Mouse (Mus musculus) kidney, embryonic 15.5 days (tissue): Measurements from ENCODE around the gene Zfp420. TPM values are rescaled to one million over a fixed set of nuclear protein-coding genes. Genes with fewer than 3 reads are reported as not detected.

Experiments
- ATAC-seq: fragments of 200-750 bp; cut with Nextera tagmentation; replicated peaks from 2 replicates; pipeline ENCODE4 v1.8.0; 2017; ENCODE audit warnings: moderate TSS enrichment; ENCODE audit not compliant: low FRiP score
- H3K27ac ChIP-seq: fragments of 300-500 bp; sonication (generic); 2 replicates; pipeline ENCODE4 v1.5.1; 2015; ENCODE audit warnings: mild to moderate bottlenecking, inconsistent platforms
- H3K27me3 ChIP-seq: fragments of 300-500 bp; sonication (generic); 2 replicates; pipeline ENCODE4 v1.6.1; 2015; ENCODE audit warnings: inconsistent platforms
- H3K36me3 ChIP-seq: fragments of 300-500 bp; sonication (generic); 2 replicates; pipeline ENCODE4 v1.6.1; 2015; ENCODE audit warnings: inconsistent platforms
- H3K4me1 ChIP-seq: fragments of 300-500 bp; sonication (generic); 2 replicates; pipeline ENCODE4 v1.6.1; 2015; ENCODE audit warnings: inconsistent platforms
- H3K4me2 ChIP-seq: fragments of 300-500 bp; sonication (generic); 2 replicates; pipeline ENCODE4 v1.6.1; 2015; ENCODE audit warnings: moderate library complexity, mild to moderate bottlenecking, inconsistent platforms
- H3K4me3 ChIP-seq: fragments of 300-500 bp; sonication (generic); replicated peaks from 2 replicates; pipeline ENCODE4 v1.5.1; 2015; ENCODE audit warnings: mild to moderate bottlenecking, inconsistent platforms
- H3K9ac ChIP-seq: fragments of 300-500 bp; sonication (generic); 2 replicates; pipeline ENCODE4 v1.6.1; 2015; ENCODE audit warnings: mild to moderate bottlenecking, inconsistent platforms
- H3K9me3 ChIP-seq: fragments of 300-500 bp; sonication (generic); replicated peaks from 2 replicates; pipeline ENCODE4 v1.6.1; 2016; ENCODE audit warnings: inconsistent platforms
- WGBS: fragments of 180-500 bp; shearing (Covaris S2); methylation state at CpG from one replicate; pipeline ENCODE4 v1.1.7; 2015; ENCODE audit warnings: mixed read lengths; 5-methylcytosine and 5-hydroxymethylcytosine counted together
- polyA plus RNA-seq: library from polyadenylated mRNA; unstranded; fragments of >200 nt; fragmentation: Nextera tagmentation; extraction: Ambion mirVana; gene quantifications from 2 replicates; pipeline ENCODE4 v1.2.1, GENCODE M21; 2015

The Zfp420 gene
- polyA plus RNA-seq, 1 experiment from 2014 or later: 7.8 TPM

DNA sequence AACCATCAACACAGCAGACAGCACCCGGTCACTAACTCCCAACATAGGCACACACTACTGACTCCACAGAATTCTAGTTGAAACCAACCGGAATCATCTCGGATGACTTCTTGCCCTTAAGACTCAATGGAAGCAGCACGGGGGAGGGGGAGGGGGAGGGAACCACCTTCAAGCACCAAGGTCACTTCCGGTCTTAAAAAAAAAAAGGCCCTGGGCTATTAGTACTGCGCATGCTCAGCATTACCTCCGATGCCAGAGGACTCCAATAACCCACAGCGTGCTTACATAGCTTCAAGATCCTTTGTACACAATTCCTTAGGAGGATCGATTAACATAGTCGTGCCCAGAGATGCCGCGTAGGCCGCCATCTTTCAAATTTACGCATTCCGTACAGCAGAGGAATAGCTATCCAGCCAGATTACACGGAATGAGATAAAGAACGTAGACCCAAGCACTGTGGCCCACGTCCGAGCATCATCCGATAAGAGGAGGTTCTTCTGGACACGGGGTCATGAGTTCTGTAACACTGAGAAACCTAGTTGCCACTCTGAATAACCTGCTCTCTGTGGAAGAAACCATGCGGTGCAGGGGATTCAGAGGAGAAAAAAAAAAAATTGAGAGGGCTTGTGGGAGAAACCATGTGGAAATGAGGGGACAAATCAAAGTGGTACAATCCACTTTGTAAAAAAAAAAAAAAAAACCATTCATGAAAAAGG lies 46.3 kb downstream of the Zfp420 start, which contains the start of gene Zfp27:
TSS of gene Zfp27 (minus strand) at position 607 of the 716 bp plus-strand sequence.
- under 1% methylated on average over 22 of the region's 22 CpGs for WGBS
- Histone ChIP-seq H3K9me3 (no peaks in the 10 kb centered on the region), H3K9ac (peak within 1 kb of the TSS; percentile 67), H3K4me3 (peak within 1 kb of the TSS; percentile 64), H3K36me3 (peaks cover 30% of the 10 kb centered on the region), H3K4me1 (peaks cover 25% of the 10 kb centered on the region), H3K27me3 (no peaks in the 10 kb centered on the region), H3K27ac (peak within 1 kb of the TSS; percentile 99), H3K4me2 (peak within 1 kb of the TSS; percentile 78)
- ATAC-seq: peak; percentile 81

DNA sequence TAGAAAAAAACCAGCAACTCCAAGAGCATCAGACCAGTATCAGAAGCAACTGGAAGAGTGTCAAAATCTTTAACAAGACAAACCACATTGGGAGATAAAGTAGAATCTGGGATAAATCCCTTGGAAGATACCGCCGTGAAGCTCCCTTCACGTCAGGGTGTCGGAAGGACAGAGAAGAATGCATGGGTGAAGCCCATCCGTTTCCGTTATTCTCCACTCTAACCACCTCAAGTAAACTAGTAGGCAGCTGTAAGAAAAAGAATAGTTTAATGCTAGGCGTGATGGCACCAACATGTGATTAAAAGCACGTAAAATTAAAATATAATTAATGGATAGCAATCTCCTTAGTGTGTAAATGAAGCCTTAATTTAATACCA lies 46.9 kb downstream of the Zfp420 start:
- H3K9ac ChIP-seq: no peak overlapping the region
- peak overlapping the region; percentile 99 for H3K27ac ChIP-seq
- peaks cover 25% of the 10 kb centered on the region for H3K36me3 ChIP-seq
- peak overlapping the region; percentile 64 for H3K4me3 ChIP-seq
- WGBS: 18% methylated on average over 8 of the region's 8 CpGs
- peaks cover 25% of the 10 kb centered on the region for H3K4me1 ChIP-seq
- peak overlapping the region; percentile 78 for H3K4me2 ChIP-seq
- ATAC-seq: no peak
- H3K9me3 ChIP-seq: no peaks in the 10 kb centered on the region
- H3K27me3 ChIP-seq: no peaks in the 10 kb centered on the region

DNA sequence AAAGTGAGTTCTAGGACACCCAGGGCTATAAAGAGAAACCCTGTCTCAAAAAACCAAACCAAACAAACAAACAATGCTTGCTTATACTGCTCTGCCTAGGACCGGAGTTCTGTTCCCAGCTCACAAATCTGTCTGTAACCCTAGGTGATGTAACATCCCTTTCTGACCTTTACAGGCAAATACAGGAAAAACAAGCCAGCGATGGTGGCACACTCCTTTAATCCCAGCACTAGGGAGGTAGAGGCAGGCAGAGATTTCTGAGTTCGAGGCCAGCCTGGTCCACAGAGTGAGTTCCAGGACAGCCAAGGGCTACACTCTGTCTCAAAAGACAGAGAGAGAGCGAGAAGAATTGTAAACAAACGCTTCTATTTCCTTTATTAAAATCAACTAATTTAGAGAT lies 47.4 kb downstream of the Zfp420 start:
- Histone ChIP-seq H3K4me2 (peak overlapping the region; percentile 78), H3K4me1 (peaks cover 25% of the 10 kb centered on the region), H3K9me3 (no peaks in the 10 kb centered on the region), H3K36me3 (peaks cover 28% of the 10 kb centered on the region), H3K9ac (no peak overlapping the region), H3K27ac (peak overlapping the region; percentile 99), H3K27me3 (no peaks in the 10 kb centered on the region), H3K4me3 (peak overlapping the region; percentile 64; the same call in 1 of the 2 replicates)
- 88% methylated on average over 5 of the region's 5 CpGs for WGBS
- no peak for ATAC-seq

DNA sequence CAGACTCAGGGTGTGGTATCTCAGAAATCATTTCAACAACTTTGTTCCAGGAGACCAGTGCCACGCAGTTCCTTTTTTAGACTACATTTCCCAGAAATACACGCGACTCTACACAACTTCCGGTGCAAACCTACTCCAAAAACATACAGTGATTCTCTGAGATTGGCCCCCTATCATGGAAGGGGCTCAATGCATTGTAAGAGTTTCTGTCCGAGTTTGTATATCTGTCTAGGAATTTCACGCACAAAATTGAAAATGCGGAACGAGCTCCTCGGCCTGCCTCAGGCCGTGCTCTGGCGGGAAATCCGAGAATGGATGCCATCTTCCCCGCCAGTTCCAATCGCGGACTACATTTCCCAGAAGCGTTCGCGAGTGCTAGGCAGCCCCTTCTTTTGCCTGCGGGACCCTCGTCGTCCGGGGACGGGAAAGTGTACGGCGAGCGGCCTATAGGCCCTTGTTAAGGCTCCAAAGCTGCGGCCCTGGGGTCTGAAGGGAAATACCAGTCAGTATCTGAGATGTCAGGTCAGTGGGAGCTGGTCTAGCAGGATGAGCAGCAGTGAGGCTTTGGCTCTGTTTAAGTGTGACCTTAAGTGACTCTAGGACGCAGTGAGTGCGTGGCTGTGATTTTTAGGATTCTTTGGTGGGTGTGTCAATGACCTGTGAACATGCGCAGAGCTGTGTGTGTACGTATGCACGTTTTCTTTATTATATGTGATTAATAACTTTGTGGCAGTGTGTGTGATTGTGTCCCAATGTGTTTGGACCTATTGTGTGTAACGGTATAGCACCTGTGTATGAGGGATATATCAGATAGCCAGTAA lies 48.6 kb downstream of the Zfp420 start, which contains the start of gene Zfp383:
TSS of gene Zfp383 (plus strand) at position 94 of the 821 bp plus-strand sequence.
- peak within 1 kb of the TSS; percentile 99 for H3K27ac ChIP-seq
- ATAC-seq: peak; percentile 84
- H3K9ac ChIP-seq: peak within 1 kb of the TSS; percentile 71
- under 1% methylated on average over 33 of the region's 33 CpGs for WGBS
- no peaks in the 10 kb centered on the region for H3K9me3 ChIP-seq
- H3K36me3 ChIP-seq: peaks cover 28% of the 10 kb centered on the region
- no peaks in the 10 kb centered on the region for H3K27me3 ChIP-seq
- H3K4me2 ChIP-seq: peak within 1 kb of the TSS; percentile 78
- peaks cover 25% of the 10 kb centered on the region for H3K4me1 ChIP-seq
- H3K4me3 ChIP-seq: peak within 1 kb of the TSS; percentile 81

DNA sequence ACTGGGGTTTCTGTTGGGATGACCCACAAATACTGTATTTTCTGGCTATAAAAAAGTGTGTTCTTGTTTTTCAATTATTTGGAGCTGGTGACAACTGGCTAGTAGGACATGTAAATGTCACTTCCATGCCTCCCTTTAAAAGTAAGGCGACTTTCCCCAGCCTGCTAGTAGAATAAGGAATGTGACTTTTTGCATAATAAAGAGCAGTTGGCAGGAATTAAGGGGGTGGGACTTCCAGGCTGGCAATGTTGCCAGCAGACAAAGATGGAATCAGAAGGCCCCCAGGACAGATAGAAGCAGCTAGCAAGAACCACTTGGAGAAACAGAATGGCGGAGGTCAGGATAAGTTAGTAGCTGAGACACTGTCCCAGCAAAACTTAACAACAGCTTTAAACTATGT lies 50.5 kb downstream of the Zfp420 start:
- Histone ChIP-seq H3K27ac (no peak overlapping the region), H3K4me3 (no peak overlapping the region), H3K4me1 (peaks cover 25% of the 10 kb centered on the region), H3K9me3 (peaks cover 2% of the 10 kb centered on the region; the same call in 1 of the 2 replicates), H3K9ac (no peak overlapping the region), H3K4me2 (no peak overlapping the region), H3K36me3 (peaks cover 40% of the 10 kb centered on the region), H3K27me3 (no peaks in the 10 kb centered on the region)
- no peak for ATAC-seq
- WGBS: 73% methylated on average over 2 of the region's 2 CpGs

DNA sequence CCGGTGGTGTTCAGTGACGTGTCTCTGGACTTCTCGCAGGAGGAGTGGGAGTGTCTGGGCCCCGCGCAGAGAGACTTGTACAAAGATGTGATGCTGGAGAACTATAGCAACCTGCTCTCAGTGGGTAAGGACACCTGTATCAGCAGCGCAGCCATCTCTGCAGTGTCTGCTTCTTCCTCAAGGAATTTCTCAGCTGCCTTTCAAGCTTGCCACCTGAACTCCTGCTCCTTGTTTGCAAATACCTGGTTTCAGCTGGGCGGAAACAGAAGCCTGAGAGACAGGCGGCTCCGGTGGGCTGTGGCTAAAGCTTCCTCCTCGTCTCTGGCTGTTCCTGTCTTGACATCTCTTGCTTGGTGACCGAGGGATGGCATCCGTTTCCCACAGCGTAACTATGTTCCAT lies 52.4 kb downstream of the Zfp420 start:
- ATAC-seq: no peak
- H3K27ac ChIP-seq: no peak overlapping the region
- 92% methylated on average over 13 of the region's 13 CpGs for WGBS
- H3K27me3 ChIP-seq: no peaks in the 10 kb centered on the region
- H3K4me3 ChIP-seq: no peak overlapping the region
- H3K9me3 ChIP-seq: peaks cover 5% of the 10 kb centered on the region; the same call in 1 of the 2 replicates
- H3K4me2 ChIP-seq: no peak overlapping the region
- H3K4me1 ChIP-seq: peaks cover 19% of the 10 kb centered on the region
- H3K36me3 ChIP-seq: peaks cover 54% of the 10 kb centered on the region
- no peak overlapping the region for H3K9ac ChIP-seq

DNA sequence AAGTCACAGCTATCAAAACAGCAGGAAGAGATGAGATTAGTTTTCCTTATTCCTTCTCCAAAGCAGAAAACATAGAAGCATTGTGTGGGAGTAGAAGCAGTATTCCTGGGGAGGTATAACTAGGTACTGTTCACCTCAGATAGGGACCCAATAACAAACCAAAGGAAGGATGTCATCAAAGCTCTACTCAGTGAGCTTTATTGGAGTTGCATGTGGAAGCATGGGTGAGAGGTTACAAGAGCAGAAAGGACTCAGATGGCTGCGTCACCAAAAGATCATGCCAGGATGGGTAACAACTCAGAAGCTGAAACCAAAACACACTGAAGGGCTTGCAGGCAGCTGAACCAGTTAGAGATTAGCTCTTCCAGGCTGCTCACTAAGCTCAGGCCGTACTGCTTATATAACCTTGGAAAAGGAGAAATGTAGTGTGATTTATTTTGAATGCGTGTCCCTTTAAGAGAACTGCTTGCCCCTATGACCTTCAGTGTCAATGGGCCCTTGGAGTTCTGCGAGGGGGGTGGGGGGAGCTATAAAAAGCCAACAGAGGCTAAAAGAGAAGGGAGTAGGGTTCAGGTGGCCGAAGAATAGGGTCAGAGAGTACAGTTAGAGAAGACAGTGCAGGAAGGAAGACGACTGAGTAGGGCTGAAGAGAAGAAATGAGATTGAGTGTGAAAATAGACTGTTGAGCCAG lies 57.7 kb downstream of the Zfp420 start:
- 21% methylated on average over 6 of the region's 6 CpGs for WGBS
- Histone ChIP-seq H3K4me1 (no peaks in the 10 kb centered on the region), H3K36me3 (peaks cover 43% of the 10 kb centered on the region), H3K9ac (no peak overlapping the region), H3K9me3 (peaks cover 5% of the 10 kb centered on the region; the same call in 1 of the 2 replicates), H3K27ac (no peak overlapping the region), H3K4me2 (no peak overlapping the region), H3K27me3 (no peaks in the 10 kb centered on the region), H3K4me3 (no peak overlapping the region)
- ATAC-seq: no peak

DNA sequence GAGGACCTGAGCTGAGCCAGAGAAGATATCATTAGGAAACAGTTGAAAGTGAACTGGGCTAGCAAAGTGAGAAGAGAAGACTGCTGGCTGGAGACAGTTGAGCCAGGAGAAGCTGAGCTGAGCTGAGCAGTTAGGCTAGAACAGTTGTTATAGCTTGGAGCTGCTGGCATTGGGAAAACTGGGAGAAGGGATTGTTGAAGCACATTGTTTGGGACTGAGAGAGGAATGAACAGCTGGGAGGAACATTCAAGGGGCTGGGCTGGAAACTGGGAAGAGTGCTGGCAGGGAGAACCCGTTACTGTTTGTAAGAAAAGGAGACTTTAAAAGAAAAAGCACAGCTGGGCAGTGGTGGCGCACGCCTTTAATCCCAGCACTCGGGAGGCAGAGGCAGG lies 58.3 kb downstream of the Zfp420 start:
- ATAC-seq: no peak
- Histone ChIP-seq H3K27ac (no peak overlapping the region), H3K36me3 (peaks cover 38% of the 10 kb centered on the region), H3K9ac (no peak overlapping the region), H3K9me3 (peaks cover 5% of the 10 kb centered on the region; the same call in 1 of the 2 replicates), H3K27me3 (no peaks in the 10 kb centered on the region), H3K4me2 (no peak overlapping the region), H3K4me3 (no peak overlapping the region), H3K4me1 (no peaks in the 10 kb centered on the region)
- WGBS: 77% methylated on average over 4 of the region's 4 CpGs

DNA sequence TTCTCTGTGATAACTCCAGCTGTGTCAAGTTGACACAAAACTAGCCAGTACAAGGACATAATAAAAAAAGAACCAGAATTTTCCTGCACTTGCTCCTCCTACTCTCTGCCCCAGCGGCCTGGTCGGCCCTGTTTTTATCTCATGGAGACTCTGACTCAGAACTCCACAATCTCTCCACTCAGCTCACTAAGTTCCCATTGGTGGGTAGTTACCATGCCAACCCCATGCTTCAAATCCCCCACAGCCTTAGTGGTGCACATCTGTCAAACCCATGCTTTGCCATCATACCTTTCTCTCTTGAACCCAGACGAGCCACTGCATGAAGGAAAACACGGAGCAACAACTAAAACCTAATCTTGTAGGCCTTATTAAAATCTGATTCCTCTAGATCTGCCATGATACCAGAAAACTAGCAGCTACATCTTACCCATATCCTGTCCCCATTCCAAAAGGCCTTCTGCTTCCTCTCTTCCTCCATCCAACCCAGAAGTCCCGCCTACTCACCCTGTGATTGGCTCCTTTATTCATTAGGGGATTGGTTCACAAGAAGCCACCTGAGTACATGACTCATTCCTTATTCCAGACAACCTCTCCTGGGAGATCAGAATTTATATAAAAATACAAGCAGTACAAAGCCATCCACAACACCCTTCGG lies 61.8 kb downstream of the Zfp420 start:
- ATAC-seq: no peak

DNA sequence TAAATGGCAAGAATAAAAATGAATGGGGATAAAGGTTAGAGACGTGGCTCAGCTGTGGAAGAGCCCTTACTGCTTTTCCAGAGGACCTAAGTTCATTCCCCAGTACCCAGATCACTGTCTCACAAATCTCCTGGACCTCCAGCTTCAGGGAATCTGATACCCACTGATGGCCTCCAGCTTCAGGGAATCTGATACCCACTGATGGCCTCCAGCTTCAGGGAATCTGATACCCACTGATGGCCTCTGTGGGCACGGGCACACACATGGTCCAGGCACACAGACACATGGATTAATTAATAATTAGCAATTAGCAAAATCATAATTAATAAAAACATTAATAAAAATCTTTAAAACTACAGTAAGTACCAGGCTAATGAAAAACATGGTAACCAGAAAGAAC lies 63.0 kb downstream of the Zfp420 start:
- no peak overlapping the region for H3K27ac ChIP-seq
- H3K9me3 ChIP-seq: no peaks in the 10 kb centered on the region
- no peak overlapping the region for H3K4me3 ChIP-seq
- H3K4me1 ChIP-seq: no peaks in the 10 kb centered on the region
- no peak overlapping the region for H3K4me2 ChIP-seq
- peak; percentile 66; the same call in 1 of the 2 replicates for ATAC-seq
- no peak overlapping the region for H3K9ac ChIP-seq
- WGBS: 21% methylated on average over 2 of the region's 2 CpGs
- no peaks in the 10 kb centered on the region for H3K36me3 ChIP-seq
- no peaks in the 10 kb centered on the region for H3K27me3 ChIP-seq

More for the DNA sequence above, 61.8 kb downstream of the Zfp420 start:
- H3K27ac ChIP-seq: no peak overlapping the region
- H3K27me3 ChIP-seq: no peaks in the 10 kb centered on the region
- no peaks in the 10 kb centered on the region for H3K4me1 ChIP-seq
- no peak overlapping the region for H3K4me3 ChIP-seq
- WGBS: 87% methylated on average over 6 of the region's 6 CpGs
- H3K36me3 ChIP-seq: peaks cover 7% of the 10 kb centered on the region
- no peaks in the 10 kb centered on the region for H3K9me3 ChIP-seq
- H3K4me2 ChIP-seq: no peak overlapping the region
- no peak overlapping the region for H3K9ac ChIP-seq
